Comparison of ENCODE assay signal across 19 mouse cellular contexts in the genomic region with DNA sequence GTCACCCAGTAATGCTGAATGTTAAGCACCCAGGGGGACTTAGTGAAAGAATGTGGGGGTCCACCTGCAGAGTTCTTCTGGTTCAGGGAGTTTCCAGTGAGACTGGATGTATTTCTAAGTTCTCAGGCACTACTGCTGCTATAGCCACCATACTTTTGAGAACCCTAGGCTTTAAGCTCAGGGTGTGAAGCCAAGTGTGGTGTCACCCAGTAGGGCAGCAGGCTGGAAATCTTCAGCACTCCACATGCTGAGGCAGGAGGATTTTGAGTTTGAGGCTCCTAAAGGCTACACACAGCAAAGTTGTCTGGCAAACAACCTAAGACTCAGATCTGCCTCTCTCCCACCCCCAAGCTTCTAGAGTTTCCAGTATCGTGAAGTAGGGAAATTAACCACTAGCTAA. TPM values are rescaled to one million over a fixed set of nuclear protein-coding genes. Genes with fewer than 3 reads are reported as not detected.
A peak's percentile ranks its signal among the peaks of the same experiment; 100 is the strongest.
DNase-seq lines count a peak whose midpoint lies in the region; ATAC-seq lines count a peak whose summit lies in the region.
"Had no signal": no experiment of that assay in that cellular context is flagged by ENCODE, and none has a peak within 500 bp of the region (broad histone marks: within the 10 kb centered on the region; RNA-seq: fewer than 3 reads in every experiment).

No protein-coding gene starts in this region.

- ATAC-seq in heart, embryonic 14.5 days (ENCODE audit: insufficient number of reproducible peaks, insufficient read depth, low FRiP score, low read depth): no peak
- ATAC-seq in lung, embryonic 16.5 days (ENCODE audit: low read depth): no peak
- ATAC-seq in liver, embryonic 15.5 days (ENCODE audit: insufficient read depth): no peak
- ATAC-seq: forebrain, embryonic 15.5 days had no signal

- DNase-seq in heart, postnatal 10 days: no peak
- no peak for DNase-seq in lung, postnatal 10 days
- DNase-seq in kidney, adult 11 months: no peak
- no peak for DNase-seq in urinary bladder, adult 2 months (ENCODE audit: low spot score)
- DNase-seq: adrenal gland, adult 8-10 months had no signal

- 0 out of 2 replicates have a peak overlapping the region, but pooled peaks have one; percentile 70 for H3K9ac ChIP-seq in heart, embryonic 14.5 days (ENCODE audit: low read length)
- H3K9ac ChIP-seq in lung, embryonic 16.5 days (ENCODE audit: low read length): no peak overlapping the region
- H3K9ac ChIP-seq in liver, embryonic 15.5 days: no peak overlapping the region

- no peak overlapping the region for H3K4me3 ChIP-seq in heart, embryonic 14.5 days (ENCODE audit: control insufficient read depth in 1 of 2, insufficient read depth in 1 of 2, low read depth in 1 of 2, low read length in 2 of 2)
- no peak overlapping the region for H3K4me3 ChIP-seq in lung, embryonic 16.5 days (ENCODE audit: low read length)
- no peak overlapping the region for H3K4me3 ChIP-seq in brown adipose tissue, adult 24 weeks (ENCODE audit: insufficient read depth, low read depth, low read length)
- H3K4me3 ChIP-seq in liver, embryonic 15.5 days (replicated peaks): no peak overlapping the region; the same call in 1 of the 2 replicates

- no peaks in the 10 kb centered on the region for H3K27me3 ChIP-seq in heart, embryonic 14.5 days (ENCODE audit: control insufficient read depth, insufficient read depth, low read length)
- H3K27me3 ChIP-seq in lung, embryonic 16.5 days (ENCODE audit: control insufficient read depth, insufficient read depth, low read depth, low read length): no peaks in the 10 kb centered on the region
- peaks cover 6% of the 10 kb centered on the region; the same call in 1 of the 2 replicates for H3K27me3 ChIP-seq in liver, embryonic 15.5 days
- H3K27me3 ChIP-seq: forebrain, embryonic 15.5 days; lung, embryonic 15.5 days had no signal

- no peaks in the 10 kb centered on the region for H3K36me3 ChIP-seq in heart, embryonic 14.5 days (ENCODE audit: control insufficient read depth, insufficient read depth, low read length)
- no peaks in the 10 kb centered on the region for H3K36me3 ChIP-seq in lung, embryonic 16.5 days (ENCODE audit: control insufficient read depth, insufficient read depth, low read length)
- H3K36me3 ChIP-seq in liver, embryonic 15.5 days (replicated peaks): no peaks in the 10 kb centered on the region
- H3K36me3 ChIP-seq: forebrain, embryonic 15.5 days; heart, embryonic 10.5 days; lung, embryonic 15.5 days had no signal

- H3K4me1 ChIP-seq in heart, embryonic 14.5 days (ENCODE audit: control insufficient read depth in 2 of 2, insufficient read depth in 2 of 2, low read length in 2 of 2): peaks cover 17 to 26% of the 10 kb centered on the region in 2 experiments
- H3K4me1 ChIP-seq in lung, embryonic 16.5 days (replicated peaks; ENCODE audit: control insufficient read depth, insufficient read depth, low read length): peaks cover 17% of the 10 kb centered on the region
- peaks cover 14% of the 10 kb centered on the region for H3K4me1 ChIP-seq in brown adipose tissue, adult 24 weeks (ENCODE audit: control insufficient read depth, insufficient read depth, insufficient read length, low read length)
- peaks cover 28% of the 10 kb centered on the region for H3K4me1 ChIP-seq in liver, embryonic 15.5 days (replicated peaks)

- 0 out of 2 replicates have a peak overlapping the region, but pooled peaks have one; percentile 90 for H3K4me2 ChIP-seq in heart, embryonic 14.5 days (ENCODE audit: low read length)
- H3K4me2 ChIP-seq in lung, embryonic 16.5 days (ENCODE audit: low read depth, low read length): 0 out of 2 replicates have a peak overlapping the region, but pooled peaks have one; percentile 1
- peak overlapping the region; percentile 97; the same call in 1 of the 2 replicates for H3K4me2 ChIP-seq in liver, embryonic 15.5 days

- WGBS in heart, embryonic 14.5 days: 24% methylated on average over 1 of the region's 1 CpGs
- WGBS in lung, embryonic 16.5 days: 38% methylated on average over 1 of the region's 1 CpGs
- 37% methylated on average over 1 of the region's 1 CpGs for WGBS in liver, embryonic 15.5 days (ENCODE audit: insufficient replicate concordance)

- no peaks in the 10 kb centered on the region for H3K9me3 ChIP-seq in heart, embryonic 14.5 days (ENCODE audit: control insufficient read depth, low read length)
- H3K9me3 ChIP-seq in lung, embryonic 16.5 days (ENCODE audit: control insufficient read depth, low read length): no peaks in the 10 kb centered on the region
- H3K9me3 ChIP-seq in liver, embryonic 15.5 days (replicated peaks): no peaks in the 10 kb centered on the region
- H3K9me3 ChIP-seq: forebrain, embryonic 15.5 days; G1E; heart, embryonic 10.5 days; lung, embryonic 15.5 days; megakaryocyte, embryonic 14.5 days had no signal

- intact Hi-C loops in heart, postnatal 10 days (cut with DNase I): loop anchor here (2.0 to 5.0 kb wide), 3 partner anchors 16 to 71 kb away; no protein-coding TSS in a partner anchor

- no peak overlapping the region for H3K27ac ChIP-seq in heart, embryonic 14.5 days (replicated peaks in 1 of 2; ENCODE audit: control insufficient read depth in 1 of 2, insufficient read depth in 1 of 2, low read depth in 2 of 2, low read length in 2 of 2)
- H3K27ac ChIP-seq in lung, embryonic 16.5 days (ENCODE audit: low read length): no peak overlapping the region
- 0 out of 2 replicates have a peak overlapping the region, but pooled peaks have one; percentile 27 for H3K27ac ChIP-seq in brown adipose tissue, adult 24 weeks (replicated peaks; ENCODE audit: low read depth, low read length)
- no peak overlapping the region for H3K27ac ChIP-seq in liver, embryonic 15.5 days (replicated peaks)
- H3K27ac ChIP-seq: forebrain, embryonic 15.5 days; heart, embryonic 10.5 days; lung, embryonic 15.5 days had no signal

RNA-seq across cellular contexts. Expression of a gene that starts 1.4 kb away (rescaled TPM):
- polyA plus RNA-seq in heart, embryonic 14.5 days (2014; fragmentation: Nextera tagmentation; extraction: Ambion mirVana): 1.1 and 1.2 TPM in 2 replicates
- total RNA-seq in heart, postnatal 10 days (2021): 1 to 10 TPM; 3.4 to 4.3 TPM
- 2.9 and 3.3 TPM in 2 replicates for polyA plus RNA-seq in lung, embryonic 16.5 days (2015; fragmentation: Nextera tagmentation; extraction: Ambion mirVana)
- polyA plus RNA-seq in brown adipose tissue, adult 24 weeks (2012; ENCODE audit: insufficient read depth, insufficient read length, missing spikeins): 170 and 220 TPM in 2 replicates
- polyA plus RNA-seq in liver, embryonic 15.5 days (2015; fragmentation: Nextera tagmentation; extraction: Ambion mirVana): 0.44 and 0.46 TPM in 2 replicates
- polyA plus RNA-seq in urinary bladder, adult 2 months (2012; rRNA removed): 27.3 and 32.4 TPM in 2 replicates

RNA-seq across cellular contexts. Expression of a gene that starts 8.4 kb away (rescaled TPM):
- polyA plus RNA-seq in heart, embryonic 14.5 days (2014; fragmentation: Nextera tagmentation; extraction: Ambion mirVana): 68.8 and 71.8 TPM in 2 replicates
- total RNA-seq in heart, postnatal 10 days (2021): 10 to 100 TPM; 40.1 to 46.8 TPM
- polyA plus RNA-seq in lung, embryonic 16.5 days (2015; fragmentation: Nextera tagmentation; extraction: Ambion mirVana): 36.7 and 40.3 TPM in 2 replicates
- 9.0 and 12.7 TPM in 2 replicates for polyA plus RNA-seq in brown adipose tissue, adult 24 weeks (2012; ENCODE audit: insufficient read depth, insufficient read length, missing spikeins)
- polyA plus RNA-seq in liver, embryonic 15.5 days (2015; fragmentation: Nextera tagmentation; extraction: Ambion mirVana): 21.7 and 22.4 TPM in 2 replicates
- polyA plus RNA-seq in urinary bladder, adult 2 months (2012; rRNA removed): 31.8 and 39.0 TPM in 2 replicates

RNA-seq across cellular contexts. Expression of a gene that starts 9.3 kb away (rescaled TPM):
- polyA plus RNA-seq in heart, embryonic 14.5 days (2014; fragmentation: Nextera tagmentation; extraction: Ambion mirVana): 10.7 and 10.8 TPM in 2 replicates
- total RNA-seq in heart, postnatal 10 days (2021): 10 to 100 TPM; 43.2 to 49.6 TPM
- 28.3 and 28.9 TPM in 2 replicates for polyA plus RNA-seq in lung, embryonic 16.5 days (2015; fragmentation: Nextera tagmentation; extraction: Ambion mirVana)
- 7.1 and 19.0 TPM in 2 replicates for polyA plus RNA-seq in brown adipose tissue, adult 24 weeks (2012; ENCODE audit: insufficient read depth, insufficient read length, missing spikeins)
- polyA plus RNA-seq in liver, embryonic 15.5 days (2015; fragmentation: Nextera tagmentation; extraction: Ambion mirVana): 1.4 and 1.8 TPM in 2 replicates
- 7.9 and 10.6 TPM in 2 replicates for polyA plus RNA-seq in urinary bladder, adult 2 months (2012; rRNA removed)
- polyA plus RNA-seq: G1E had no signal

RNA-seq across cellular contexts. Expression of a gene that starts 39.7 kb away (rescaled TPM):
- polyA plus RNA-seq in heart, embryonic 14.5 days (2014; fragmentation: Nextera tagmentation; extraction: Ambion mirVana): not detected in 2 replicates
- total RNA-seq in heart, postnatal 10 days (2021): not detected
- not detected in 2 replicates for polyA plus RNA-seq in lung, embryonic 16.5 days (2015; fragmentation: Nextera tagmentation; extraction: Ambion mirVana)
- not detected in 2 replicates for polyA plus RNA-seq in brown adipose tissue, adult 24 weeks (2012; ENCODE audit: insufficient read depth, insufficient read length, missing spikeins)
- polyA plus RNA-seq in liver, embryonic 15.5 days (2015; fragmentation: Nextera tagmentation; extraction: Ambion mirVana): not detected in 2 replicates
- polyA plus RNA-seq in urinary bladder, adult 2 months (2012; rRNA removed): not detected in 2 replicates
- total RNA-seq: G1E; gastrocnemius, adult 8-10 months; layer of hippocampus, adult 2 months had no signal
- polyA plus RNA-seq: G1E; heart, embryonic 10.5 days; inflammation-experienced regulatory T-cells, adult 6 months; kidney, embryonic 16.5 days; limb, embryonic 11.5 days; lung, embryonic 15.5 days had no signal

RNA-seq across cellular contexts. Expression of a gene that starts 41.7 kb away (rescaled TPM):
- polyA plus RNA-seq in heart, embryonic 14.5 days (2014; fragmentation: Nextera tagmentation; extraction: Ambion mirVana): 14.3 and 16.5 TPM in 2 replicates
- total RNA-seq in heart, postnatal 10 days (2021): 1 to 10 TPM; 9.3 to 9.5 TPM
- polyA plus RNA-seq in lung, embryonic 16.5 days (2015; fragmentation: Nextera tagmentation; extraction: Ambion mirVana): 26.2 and 27.0 TPM in 2 replicates
- 7.8 and 11.1 TPM in 2 replicates for polyA plus RNA-seq in brown adipose tissue, adult 24 weeks (2012; ENCODE audit: insufficient read depth, insufficient read length, missing spikeins)
- polyA plus RNA-seq in liver, embryonic 15.5 days (2015; fragmentation: Nextera tagmentation; extraction: Ambion mirVana): 17.0 and 18.5 TPM in 2 replicates
- polyA plus RNA-seq in urinary bladder, adult 2 months (2012; rRNA removed): 9.3 and 11.1 TPM in 2 replicates

Comparison
In these comparisons a context has a peak if more than half of its experiments do, and no peak if none do; other contexts are left out.
1. H3K4me2 ChIP-seq: peak in every context shown above with its lines; median percentile 97 in liver, embryonic 15.5 days; 90 in heart, embryonic 14.5 days; 1 in lung, embryonic 16.5 days.